Mouse (Mus musculus): Measurements from ENCODE around the gene Grk5. TPM values are rescaled to one million over a fixed set of nuclear protein-coding genes. Genes with fewer than 3 reads are reported as not detected.

Gene Grk5
- polyA plus RNA-seq, 2 experiments = 0.50 to 0.84 TPM

- Histone ChIP-seq H3K9me3 (ENCODE audit: control insufficient read depth, low read length) (no peaks in the 10 kb centered on the region), H3K4me2 (ENCODE audit: low read depth) (no peak overlapping the region), H3K9ac (replicated peaks) (no peak overlapping the region), H3K4me3 (ENCODE audit: insufficient read depth in 1 of 2, low read depth in 2 of 2, low read length in 2 of 2) (no peak overlapping the region), H3K36me3 (replicated peaks; ENCODE audit: control insufficient read depth, insufficient read depth, low read depth) (no peaks in the 10 kb centered on the region), H3K27me3 (ENCODE audit: control insufficient read depth, insufficient read depth, low read length) (no peaks in the 10 kb centered on the region), H3K4me1 (replicated peaks; ENCODE audit: control insufficient read depth in 2 of 2, insufficient read depth in 2 of 2, low read length in 1 of 2) (no peaks in the 10 kb centered on the region), H3K27ac (no peak overlapping the region)
- WGBS (ENCODE audit: insufficient replicate concordance) = 42% methylated on average over 1 of the region's 1 CpGs
- no peak for ATAC-seq (ENCODE audit: insufficient read depth)
- DNase-seq (ENCODE audit: low read depth in 3 of 3, low spot score in 3 of 3) = no peak
- TF ChIP-seq CTCF (IDR thresholded peaks at IDR 0.05; ENCODE audit: low read depth) (no peak), EP300 (IDR thresholded peaks at IDR 0.05; ENCODE audit: low read depth) (no peak)
These were observed 70.2 kb downstream of the Grk5 start for GRCm38 (mm10) chr19:60959706-60960230.

GRCm38 (mm10) chr19:60962358-60963061, 73.0 kb downstream of the Grk5 start:
- Histone ChIP-seq H3K27me3 (ENCODE audit: control insufficient read depth, insufficient read depth, low read length) (no peaks in the 10 kb centered on the region), H3K4me3 (ENCODE audit: insufficient read depth in 1 of 2, low read depth in 2 of 2, low read length in 2 of 2) (no peak overlapping the region), H3K27ac (no peak overlapping the region), H3K4me1 (replicated peaks; ENCODE audit: control insufficient read depth in 2 of 2, insufficient read depth in 2 of 2, low read length in 1 of 2) (no peaks in the 10 kb centered on the region), H3K4me2 (ENCODE audit: low read depth) (no peak overlapping the region), H3K9me3 (ENCODE audit: control insufficient read depth, low read length) (no peaks in the 10 kb centered on the region), H3K9ac (replicated peaks) (no peak overlapping the region), H3K36me3 (replicated peaks; ENCODE audit: control insufficient read depth, insufficient read depth, low read depth) (no peaks in the 10 kb centered on the region)
- 55% methylated on average over 7 of the region's 7 CpGs for WGBS (ENCODE audit: insufficient replicate concordance)
- no peak for DNase-seq (ENCODE audit: low read depth in 3 of 3, low spot score in 3 of 3)
- no peak for ATAC-seq (ENCODE audit: insufficient read depth)
- no peak for TF ChIP-seq CTCF (IDR thresholded peaks at IDR 0.05; ENCODE audit: low read depth)
- TF ChIP-seq EP300 (IDR thresholded peaks at IDR 0.05; ENCODE audit: low read depth) = no peak

- no peaks in the 10 kb centered on the region for H3K4me1 ChIP-seq (replicated peaks; ENCODE audit: control insufficient read depth in 2 of 2, insufficient read depth in 2 of 2, low read length in 1 of 2)
- ATAC-seq (ENCODE audit: insufficient read depth) = no peak
- DNase-seq (ENCODE audit: low read depth in 3 of 3, low spot score in 3 of 3) = no peak
- no peak overlapping the region for H3K4me3 ChIP-seq (ENCODE audit: insufficient read depth in 1 of 2, low read depth in 2 of 2, low read length in 2 of 2)
- H3K9ac ChIP-seq (replicated peaks) = no peak overlapping the region
- no peaks in the 10 kb centered on the region for H3K36me3 ChIP-seq (replicated peaks; ENCODE audit: control insufficient read depth, insufficient read depth, low read depth)
- H3K27me3 ChIP-seq (ENCODE audit: control insufficient read depth, insufficient read depth, low read length) = no peaks in the 10 kb centered on the region
- H3K4me2 ChIP-seq (ENCODE audit: low read depth) = no peak overlapping the region
- TF ChIP-seq CTCF (IDR thresholded peaks at IDR 0.05; ENCODE audit: low read depth) (no peak), EP300 (IDR thresholded peaks at IDR 0.05; ENCODE audit: low read depth) (no peak)
- no peak overlapping the region for H3K27ac ChIP-seq
- H3K9me3 ChIP-seq (ENCODE audit: control insufficient read depth, low read length) = no peaks in the 10 kb centered on the region
- 71% methylated on average over 1 of the region's 1 CpGs for WGBS (ENCODE audit: insufficient replicate concordance)
These were observed 78.4 kb downstream of the Grk5 start for GRCm38 (mm10) chr19:60967909-60968308.

- Histone ChIP-seq H3K9ac (replicated peaks) (no peak overlapping the region), H3K36me3 (replicated peaks; ENCODE audit: control insufficient read depth, insufficient read depth, low read depth) (no peaks in the 10 kb centered on the region), H3K4me3 (ENCODE audit: insufficient read depth in 1 of 2, low read depth in 2 of 2, low read length in 2 of 2) (no peak overlapping the region), H3K27me3 (ENCODE audit: control insufficient read depth, insufficient read depth, low read length) (no peaks in the 10 kb centered on the region), H3K4me1 (replicated peaks; ENCODE audit: control insufficient read depth in 2 of 2, insufficient read depth in 2 of 2, low read length in 1 of 2) (no peaks in the 10 kb centered on the region), H3K27ac (no peak overlapping the region), H3K4me2 (ENCODE audit: low read depth) (no peak overlapping the region), H3K9me3 (ENCODE audit: control insufficient read depth, low read length) (no peaks in the 10 kb centered on the region)
- WGBS (ENCODE audit: insufficient replicate concordance) = 46% methylated on average over 3 of the region's 3 CpGs
- no peak for TF ChIP-seq CTCF (IDR thresholded peaks at IDR 0.05; ENCODE audit: low read depth)
- no peak for TF ChIP-seq EP300 (IDR thresholded peaks at IDR 0.05; ENCODE audit: low read depth)
- DNase-seq (ENCODE audit: low read depth in 3 of 3, low spot score in 3 of 3) = no peak
- no peak for ATAC-seq (ENCODE audit: insufficient read depth)
These were observed 80.9 kb downstream of the Grk5 start for GRCm38 (mm10) chr19:60970406-60970805.

GRCm38 (mm10) chr19:60971598-60971997, 82.0 kb downstream of the Grk5 start:
- Histone ChIP-seq H3K4me3 (ENCODE audit: insufficient read depth in 1 of 2, low read depth in 2 of 2, low read length in 2 of 2) (no peak overlapping the region), H3K9me3 (ENCODE audit: control insufficient read depth, low read length) (no peaks in the 10 kb centered on the region), H3K4me1 (replicated peaks; ENCODE audit: control insufficient read depth in 2 of 2, insufficient read depth in 2 of 2, low read length in 1 of 2) (no peaks in the 10 kb centered on the region), H3K27me3 (ENCODE audit: control insufficient read depth, insufficient read depth, low read length) (no peaks in the 10 kb centered on the region), H3K4me2 (ENCODE audit: low read depth) (no peak overlapping the region), H3K27ac (no peak overlapping the region), H3K9ac (replicated peaks) (no peak overlapping the region), H3K36me3 (replicated peaks; ENCODE audit: control insufficient read depth, insufficient read depth, low read depth) (no peaks in the 10 kb centered on the region)
- DNase-seq (ENCODE audit: low read depth in 3 of 3, low spot score in 3 of 3) = no peak
- WGBS (ENCODE audit: insufficient replicate concordance) = 75% methylated on average over 1 of the region's 1 CpGs
- TF ChIP-seq CTCF (IDR thresholded peaks at IDR 0.05; ENCODE audit: low read depth) (no peak), EP300 (IDR thresholded peaks at IDR 0.05; ENCODE audit: low read depth) (no peak)
- no peak for ATAC-seq (ENCODE audit: insufficient read depth)

Measured in liver, embryonic 14.5 days (tissue).